Mouse (Mus musculus) midbrain, embryonic 13.5 days (tissue): ENCODE results near the gene Vmn1r31. TPM values are rescaled to one million over a fixed set of nuclear protein-coding genes. Genes with fewer than 3 reads are reported as not detected.

Experiments used
- ATAC-seq: fragments of 200-750 bp; cut with Nextera tagmentation; 2 replicates; pipeline ENCODE4 v1.8.0; 2017; ENCODE audit warnings: mild to moderate bottlenecking, moderate TSS enrichment, moderate library complexity
- H3K27ac ChIP-seq: fragments of 300-500 bp; sonication (generic); 2 replicates; pipeline ENCODE4 v1.5.1; 2015; ENCODE audit warnings: inconsistent platforms, mild to moderate bottlenecking, moderate library complexity
- H3K27me3 ChIP-seq: fragments of 300-500 bp; sonication (generic); 2 replicates; pipeline ENCODE4 v1.6.1; 2015; ENCODE audit warnings: mild to moderate bottlenecking, inconsistent platforms
- H3K36me3 ChIP-seq: fragments of 300-500 bp; sonication (generic); 2 replicates; pipeline ENCODE4 v1.6.1; 2015; ENCODE audit warnings: mild to moderate bottlenecking, inconsistent platforms
- H3K4me1 ChIP-seq: fragments of 300-500 bp; sonication (generic); replicated peaks from 2 replicates; pipeline ENCODE4 v1.6.1; 2015; ENCODE audit warnings: inconsistent platforms
- H3K4me2 ChIP-seq: fragments of 300-500 bp; sonication (generic); replicated peaks from 2 replicates; pipeline ENCODE4 v1.6.1; 2015; ENCODE audit warnings: moderate library complexity, mild to moderate bottlenecking, inconsistent platforms
- H3K4me3 ChIP-seq: fragments of 300-500 bp; sonication (generic); replicated peaks from 2 replicates; pipeline ENCODE4 v1.5.1; 2015; ENCODE audit warnings: mild to moderate bottlenecking, inconsistent platforms
- H3K9ac ChIP-seq: fragments of 300-500 bp; sonication (generic); replicated peaks from 2 replicates; pipeline ENCODE4 v1.6.1; 2015; ENCODE audit warnings: mild to moderate bottlenecking, inconsistent platforms
- H3K9me3 ChIP-seq: fragments of 300-500 bp; sonication (generic); 2 replicates; pipeline ENCODE4 v1.6.1; 2016; ENCODE audit warnings: mild to moderate bottlenecking, inconsistent platforms
- WGBS: fragments of 180-500 bp; shearing (Covaris S2); methylation state at CpG from one replicate; pipeline ENCODE4 v1.1.7; 2015; 5-methylcytosine and 5-hydroxymethylcytosine counted together
- polyA plus RNA-seq: library from polyadenylated mRNA; unstranded; fragments of >200 nt; fragmentation: Nextera tagmentation; extraction: Ambion mirVana; gene quantifications from 2 replicates; pipeline ENCODE4 v1.2.1, GENCODE M21; 2015

Vmn1r31 gene
- polyA plus RNA-seq: not detected in 2 replicates

DNA sequence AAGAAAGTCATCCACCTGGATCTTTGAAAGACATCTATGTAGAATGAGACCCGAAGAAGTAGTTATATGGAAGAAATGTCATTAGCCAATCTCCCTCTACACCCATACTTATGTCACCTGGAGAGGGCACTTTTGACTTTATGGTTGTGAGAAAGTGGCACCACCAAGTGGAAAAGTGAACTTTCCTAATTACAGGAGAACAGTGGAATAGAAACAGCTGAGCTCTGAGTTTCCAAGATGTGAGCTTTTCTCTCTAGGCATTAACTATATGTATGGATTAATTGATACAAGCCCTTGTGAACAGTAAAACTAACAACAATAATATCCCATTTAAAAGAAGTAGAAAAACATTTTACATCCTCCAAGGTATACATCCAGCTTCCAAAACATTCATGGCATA, at the start of gene Vmn1r31:
TSS of gene Vmn1r31 (minus strand) at position 101 of the 400 bp plus-strand sequence.
- H3K27ac ChIP-seq: no peak within 1 kb of the TSS
- no peak within 1 kb of the TSS for H3K4me2 ChIP-seq
- no peak within 1 kb of the TSS for H3K9ac ChIP-seq
- H3K9me3 ChIP-seq: no peaks in the 10 kb centered on the region
- WGBS: 84% methylated on average over 1 of the region's 1 CpGs
- no peak for ATAC-seq
- H3K27me3 ChIP-seq: no peaks in the 10 kb centered on the region
- no peaks in the 10 kb centered on the region for H3K36me3 ChIP-seq
- H3K4me1 ChIP-seq: no peaks in the 10 kb centered on the region
- no peak within 1 kb of the TSS for H3K4me3 ChIP-seq

DNA sequence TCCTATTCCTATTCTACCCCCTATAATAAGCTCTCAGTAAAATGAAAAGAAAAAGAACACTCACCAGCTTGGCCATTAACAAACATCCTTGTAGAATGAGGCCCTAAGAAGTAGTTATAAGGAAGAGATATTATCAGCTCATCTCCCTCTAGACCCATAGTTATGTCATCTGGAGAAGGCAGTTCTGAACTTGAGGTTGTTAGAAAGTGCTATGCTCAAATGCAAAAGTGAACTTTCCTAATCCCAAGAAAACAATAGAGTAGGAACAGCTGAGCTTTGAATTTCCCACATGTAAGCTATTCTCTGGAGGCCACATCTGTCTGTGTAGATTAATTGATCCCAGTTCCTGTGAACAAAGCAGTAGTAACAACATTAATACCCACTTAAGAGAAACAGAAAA, 31.8 kb downstream of the Vmn1r31 start, which contains the start of gene Vmn1r30:
TSS of gene Vmn1r30 (minus strand) at position 101 of the 400 bp plus-strand sequence.
- no peaks in the 10 kb centered on the region for H3K27me3 ChIP-seq
- H3K27ac ChIP-seq: no peak within 1 kb of the TSS
- no peak for ATAC-seq

More for the DNA sequence above, 31.8 kb downstream of the Vmn1r31 start, which contains the start of gene Vmn1r30:
- Histone ChIP-seq H3K4me3 (no peak within 1 kb of the TSS), H3K36me3 (no peaks in the 10 kb centered on the region), H3K9me3 (no peaks in the 10 kb centered on the region), H3K4me1 (no peaks in the 10 kb centered on the region), H3K9ac (no peak within 1 kb of the TSS), H3K4me2 (no peak within 1 kb of the TSS)

Other genes with a start within 250 kb of the Vmn1r31 start
- gene Vmn1r28, start 213.3 kb downstream of the Vmn1r31 start, polyA plus RNA-seq: not detected in 2 replicates
- not detected in 2 replicates for gene Vmn1r29, start 173.8 kb downstream of the Vmn1r31 start, polyA plus RNA-seq
- gene Vmn1r30, start 31.9 kb downstream of the Vmn1r31 start, polyA plus RNA-seq: not detected in 2 replicates
- 33.0 and 39.1 TPM in 2 replicates for gene Abcg2, start 109.2 kb upstream of the Vmn1r31 start, polyA plus RNA-seq